Mouse (Mus musculus): ENCODE results near the gene Atg4c.

DNA sequence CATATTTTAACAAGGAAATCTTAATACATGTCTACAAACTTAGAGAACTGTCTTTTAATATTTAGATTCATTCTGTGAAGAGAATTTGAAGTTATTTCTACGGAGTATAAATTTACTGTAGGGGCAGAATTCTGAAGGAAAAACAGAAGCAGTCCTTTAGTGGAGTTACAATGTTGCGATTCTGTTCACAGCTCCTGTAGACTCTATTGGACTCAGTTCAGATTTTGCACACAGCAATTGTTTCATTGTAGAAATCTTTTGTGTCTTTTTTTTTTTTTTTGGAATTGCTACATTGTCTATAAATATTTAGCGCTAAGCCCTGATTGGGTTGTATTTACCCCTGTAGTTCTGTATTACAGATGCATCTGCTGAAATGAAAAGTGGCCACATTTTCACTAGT, 79.7 kb downstream of the Atg4c start:
- no peak for TF ChIP-seq CTCF (IDR thresholded peaks at IDR 0.05 in 2 of 3, conservative IDR thresholded peaks at IDR 0.05 in 1 of 3; ENCODE audit: control insufficient read depth in 1 of 3, insufficient read depth in 1 of 3, low read depth in 2 of 3, low read length in 3 of 3, poor library complexity in 1 of 3, severe bottlenecking in 1 of 3)
- TF ChIP-seq POLR2A (IDR thresholded peaks at IDR 0.05; ENCODE audit: control insufficient read depth in 1 of 2, insufficient read depth in 1 of 2, low read depth in 1 of 2, low read length in 2 of 2, poor library complexity in 1 of 2): no peak
- TF ChIP-seq POLR2AphosphoS2 (IDR thresholded peaks at IDR 0.05; ENCODE audit: low read length): no peak
- TF ChIP-seq MAX (IDR thresholded peaks at IDR 0.05; ENCODE audit: low read length): no peak
- TF ChIP-seq TAL1 (IDR thresholded peaks at IDR 0.05; ENCODE audit: low read length): no peak
- TF ChIP-seq ELF1 (IDR thresholded peaks at IDR 0.05; ENCODE audit: low read depth, low read length): no peak
- no peak for TF ChIP-seq ZKSCAN1 (IDR thresholded peaks at IDR 0.05; ENCODE audit: low read depth, low read length)
- TF ChIP-seq GATA1 (IDR thresholded peaks at IDR 0.05; ENCODE audit: low read depth, low read length): no peak
- no peak for TF ChIP-seq MAZ (IDR thresholded peaks at IDR 0.05; ENCODE audit: low read depth, low read length)
- TF ChIP-seq MYC (IDR thresholded peaks at IDR 0.05; ENCODE audit: low read depth, low read length): no peak
- no peak for TF ChIP-seq EP300 (IDR thresholded peaks at IDR 0.05; ENCODE audit: low read depth in 1 of 2, low read length in 2 of 2)
- TF ChIP-seq USF2 (IDR thresholded peaks at IDR 0.05; ENCODE audit: borderline replicate concordance in 1 of 2, insufficient read depth in 1 of 2, low read depth in 1 of 2, low read length in 2 of 2): no peak
- TF ChIP-seq MEF2A (IDR thresholded peaks at IDR 0.05; ENCODE audit: extremely low read depth, insufficient replicate concordance, low read depth, low read length, poor library complexity, severe bottlenecking): no peak
- no peak for TF ChIP-seq CHD1 (IDR thresholded peaks at IDR 0.05; ENCODE audit: low read depth, low read length)
